Mouse (Mus musculus) forebrain, embryonic 16.5 days (tissue): ENCODE results near the gene Unc13b. TPM values are rescaled to one million over a fixed set of nuclear protein-coding genes. Genes with fewer than 3 reads are reported as not detected.
"Not testable (repeated sequence)": the region's sequence is repeated elsewhere in the genome, so short reads cannot be mapped to it uniquely, and the experiment has no call there.

ENCODE experiments used
- ATAC-seq: fragments of 200-750 bp; cut with Nextera tagmentation; 2 replicates; pipeline ENCODE4 v1.8.0; 2017; ENCODE audit warnings: mild to moderate bottlenecking, moderate library complexity
- H3K27ac ChIP-seq: fragments of 300-500 bp; sonication (generic); 2 replicates; pipeline ENCODE4 v1.5.1; 2014; ENCODE audit warnings: low read length, control low read depth
- H3K27me3 ChIP-seq: fragments of 300-500 bp; sonication (generic); replicated peaks from 2 replicates; pipeline ENCODE4 v1.6.1; 2014; ENCODE audit warnings: low read length; ENCODE audit not compliant: control insufficient read depth, insufficient read depth
- H3K36me3 ChIP-seq: fragments of 300-500 bp; sonication (generic); 2 replicates; pipeline ENCODE4 v1.6.1; 2014; ENCODE audit not compliant: control insufficient read depth, insufficient read depth
- H3K4me1 ChIP-seq: fragments of 300-500 bp; sonication (generic); replicated peaks from 2 replicates; pipeline ENCODE4 v1.6.1; 2014; ENCODE audit warnings: low read length; ENCODE audit not compliant: control insufficient read depth, insufficient read depth
- H3K4me2 ChIP-seq: fragments of 300-500 bp; sonication (generic); 2 replicates; pipeline ENCODE4 v1.6.1; 2014; ENCODE audit warnings: mild to moderate bottlenecking, low read length, control low read depth
- H3K4me3 ChIP-seq: fragments of 300-500 bp; sonication (generic); replicated peaks from 2 replicates; pipeline ENCODE4 v1.5.1; 2014; ENCODE audit warnings: mild to moderate bottlenecking, low read length, control low read depth
- H3K9ac ChIP-seq: fragments of 300-500 bp; sonication (generic); replicated peaks from 2 replicates; pipeline ENCODE4 v1.6.1; 2014; ENCODE audit warnings: low read depth, low read length, control low read depth
- H3K9me3 ChIP-seq: fragments of 300-500 bp; sonication (generic); 2 replicates; pipeline ENCODE4 v1.6.1; 2016; ENCODE audit warnings: low read length; ENCODE audit not compliant: control insufficient read depth
- WGBS: fragments of 180-500 bp; shearing (Covaris S2); extraction: QIAGEN DNeasy Blood & Tissue Kit; methylation state at CpG from one replicate; pipeline ENCODE4 v1.1.7; 2014; 5-methylcytosine and 5-hydroxymethylcytosine counted together
- polyA plus RNA-seq: library from polyadenylated mRNA; unstranded; fragments of >200 nt; fragmentation: Nextera tagmentation; extraction: Ambion mirVana; gene quantifications from 2 replicates; pipeline ENCODE4 v1.2.1, GENCODE M21; 2015

Gene Unc13b
- polyA plus RNA-seq, 1 experiment from 2014 or later = 21.6 TPM

GRCm38 (mm10) chr4:43116249-43116648 is 57.5 kb downstream of the Unc13b start:
- Histone ChIP-seq H3K27me3 (no peaks in the 10 kb centered on the region), H3K4me3 (no peak overlapping the region), H3K36me3 (no peaks in the 10 kb centered on the region), H3K9ac (no peak overlapping the region), H3K4me1 (no peaks in the 10 kb centered on the region), H3K4me2 (no peak overlapping the region), H3K27ac (no peak overlapping the region), H3K9me3 (no peaks in the 10 kb centered on the region)
- no peak for ATAC-seq
- 84% methylated on average over 2 of the region's 2 CpGs for WGBS

- no peak for ATAC-seq
- H3K27me3 ChIP-seq = no peaks in the 10 kb centered on the region
- H3K36me3 ChIP-seq = no peaks in the 10 kb centered on the region
- H3K9ac ChIP-seq = no peak overlapping the region
- no peak overlapping the region for H3K4me2 ChIP-seq
- no peaks in the 10 kb centered on the region for H3K9me3 ChIP-seq
- 84% methylated on average over 3 of the region's 3 CpGs for WGBS
- H3K27ac ChIP-seq = no peak overlapping the region
- H3K4me1 ChIP-seq = no peaks in the 10 kb centered on the region
- H3K4me3 ChIP-seq = no peak overlapping the region
These were observed 71.0 kb downstream of the Unc13b start for GRCm38 (mm10) chr4:43129750-43130149.

GRCm38 (mm10) chr4:43142610-43143009 is 83.9 kb downstream of the Unc13b start:
- H3K27ac ChIP-seq = no peak overlapping the region
- no peak for ATAC-seq
- H3K9ac ChIP-seq = no peak overlapping the region
- H3K4me1 ChIP-seq = no peaks in the 10 kb centered on the region
- no peaks in the 10 kb centered on the region for H3K36me3 ChIP-seq
- H3K9me3 ChIP-seq = no peaks in the 10 kb centered on the region
- H3K27me3 ChIP-seq = no peaks in the 10 kb centered on the region
- 77% methylated on average over 1 of the region's 1 CpGs for WGBS
- H3K4me3 ChIP-seq = no peak overlapping the region
- H3K4me2 ChIP-seq = no peak overlapping the region

GRCm38 (mm10) chr4:43152413-43152812 is 93.7 kb downstream of the Unc13b start:
- H3K36me3 ChIP-seq, H3K27ac ChIP-seq, H3K4me2 ChIP-seq, H3K9ac ChIP-seq, H3K9me3 ChIP-seq, H3K27me3 ChIP-seq, ATAC-seq, H3K4me1 ChIP-seq, H3K4me3 ChIP-seq: not testable (repeated sequence)
- WGBS = 98% methylated on average over 4 of the region's 4 CpGs

- H3K36me3 ChIP-seq = no peaks in the 10 kb centered on the region
- no peak for ATAC-seq
- H3K27me3 ChIP-seq = no peaks in the 10 kb centered on the region
- H3K9ac ChIP-seq = no peak overlapping the region
- H3K4me2 ChIP-seq = no peak overlapping the region
- H3K4me1 ChIP-seq = 0 out of 2 replicates have a peak, but pooled peaks cover 3% of the 10 kb centered on the region
- H3K27ac ChIP-seq = no peak overlapping the region
- WGBS = 51% methylated on average over 3 of the region's 3 CpGs
- no peak overlapping the region for H3K4me3 ChIP-seq
- H3K9me3 ChIP-seq = no peaks in the 10 kb centered on the region
These were observed 101.3 kb downstream of the Unc13b start for GRCm38 (mm10) chr4:43160045-43160444.

- WGBS = 96% methylated on average over 3 of the region's 3 CpGs
- Histone ChIP-seq H3K4me1 (0 out of 2 replicates have a peak, but pooled peaks cover 3% of the 10 kb centered on the region), H3K4me2 (no peak overlapping the region), H3K27me3 (no peaks in the 10 kb centered on the region), H3K9me3 (no peaks in the 10 kb centered on the region), H3K9ac (no peak overlapping the region), H3K27ac (no peak overlapping the region), H3K4me3 (no peak overlapping the region), H3K36me3 (no peaks in the 10 kb centered on the region)
- no peak for ATAC-seq
These were observed 102.4 kb downstream of the Unc13b start for GRCm38 (mm10) chr4:43161124-43161657.

- H3K36me3 ChIP-seq = no peaks in the 10 kb centered on the region
- 67% methylated on average over 3 of the region's 3 CpGs for WGBS
- no peak for ATAC-seq
These were observed 104.5 kb downstream of the Unc13b start for GRCm38 (mm10) chr4:43163205-43163604.

GRCm38 (mm10) chr4:43165403-43166005 is 106.8 kb downstream of the Unc13b start:
- no peak overlapping the region for H3K4me3 ChIP-seq
- ATAC-seq = no peak
- no peak overlapping the region for H3K9ac ChIP-seq
- no peak overlapping the region for H3K4me2 ChIP-seq
- no peak overlapping the region for H3K27ac ChIP-seq
- H3K36me3 ChIP-seq = no peaks in the 10 kb centered on the region
- 93% methylated on average over 12 of the region's 12 CpGs for WGBS
- no peaks in the 10 kb centered on the region for H3K27me3 ChIP-seq
- no peaks in the 10 kb centered on the region for H3K4me1 ChIP-seq
- H3K9me3 ChIP-seq = no peaks in the 10 kb centered on the region

More at GRCm38 (mm10) chr4:43163205-43163604, 104.5 kb downstream of the Unc13b start:
- Histone ChIP-seq H3K9me3 (no peaks in the 10 kb centered on the region), H3K4me2 (no peak overlapping the region), H3K27me3 (no peaks in the 10 kb centered on the region), H3K4me1 (0 out of 2 replicates have a peak, but pooled peaks cover 3% of the 10 kb centered on the region), H3K4me3 (no peak overlapping the region), H3K9ac (no peak overlapping the region), H3K27ac (no peak overlapping the region)

GRCm38 (mm10) chr4:43170028-43170427 is 111.3 kb downstream of the Unc13b start:
- ATAC-seq = no peak
- Histone ChIP-seq H3K27ac (no peak overlapping the region), H3K4me1 (no peaks in the 10 kb centered on the region), H3K4me3 (no peak overlapping the region), H3K4me2 (no peak overlapping the region), H3K9ac (no peak overlapping the region), H3K9me3 (no peaks in the 10 kb centered on the region), H3K27me3 (no peaks in the 10 kb centered on the region), H3K36me3 (no peaks in the 10 kb centered on the region)
- 93% methylated on average over 3 of the region's 3 CpGs for WGBS
